Mouse (Mus musculus): Measurements from ENCODE around the gene Mok. TPM values are rescaled to one million over a fixed set of nuclear protein-coding genes. Genes with fewer than 3 reads are reported as not detected.

Gene Mok
- total RNA-seq, 1 experiment: 14.9 TPM

GRCm38 (mm10) chr12:110841731-110842493, 1.2 kb upstream of the Mok start:
- H3K36me3 ChIP-seq (ENCODE audit: control insufficient read depth, insufficient read depth, low read length, poor library complexity, severe bottlenecking): no peaks in the 10 kb centered on the region
- TF ChIP-seq CHD2 (IDR thresholded peaks at IDR 0.05; ENCODE audit: low read depth, low read length) (no peak), HCFC1 (IDR thresholded peaks at IDR 0.05; ENCODE audit: borderline replicate concordance, insufficient read depth, low read length) (no peak), MAFK (IDR thresholded peaks at IDR 0.05; ENCODE audit: insufficient read depth, low read depth, low read length) (no peak), ZC3H11A (IDR thresholded peaks at IDR 0.05; ENCODE audit: borderline replicate concordance, low read depth, low read length) (no peak), ZNF384 (IDR thresholded peaks at IDR 0.05; ENCODE audit: low read depth, low read length) (no peak)
- no peak overlapping the region for H3K4me3 ChIP-seq (ENCODE audit: insufficient read depth in 1 of 2, low read depth in 1 of 2, low read length in 2 of 2, poor library complexity in 1 of 2, severe bottlenecking in 1 of 2)
- no peaks in the 10 kb centered on the region for H3K9me3 ChIP-seq (ENCODE audit: control insufficient read depth, insufficient read depth, low read depth, low read length)
- H3K27ac ChIP-seq (ENCODE audit: insufficient read depth, low read depth, low read length, poor library complexity, severe bottlenecking): no peak overlapping the region
- peaks cover 0 to 9% of the 10 kb centered on the region in 2 experiments; a peak in 2 of 4 replicates for H3K4me1 ChIP-seq (ENCODE audit: control insufficient read depth in 2 of 2, insufficient read depth in 2 of 2, low read length in 2 of 2, poor library complexity in 1 of 2)
- in situ Hi-C loops (cut with MboI; ENCODE audit: low sequenced_read_pairs in 2 of 2, unreplicated experiment in 2 of 2): loop anchor here (5.0 to 25.0 kb wide), 3 partner anchors 247 to 425 kb away; partner anchors contain the start of gene Ppp2r5c (in 1 of the 2)
- no peak for DNase-seq (ENCODE audit: low read depth, low spot score)
- H3K9ac ChIP-seq (ENCODE audit: insufficient read depth, low read depth, low read length, poor library complexity, severe bottlenecking): no peak overlapping the region

DNA sequence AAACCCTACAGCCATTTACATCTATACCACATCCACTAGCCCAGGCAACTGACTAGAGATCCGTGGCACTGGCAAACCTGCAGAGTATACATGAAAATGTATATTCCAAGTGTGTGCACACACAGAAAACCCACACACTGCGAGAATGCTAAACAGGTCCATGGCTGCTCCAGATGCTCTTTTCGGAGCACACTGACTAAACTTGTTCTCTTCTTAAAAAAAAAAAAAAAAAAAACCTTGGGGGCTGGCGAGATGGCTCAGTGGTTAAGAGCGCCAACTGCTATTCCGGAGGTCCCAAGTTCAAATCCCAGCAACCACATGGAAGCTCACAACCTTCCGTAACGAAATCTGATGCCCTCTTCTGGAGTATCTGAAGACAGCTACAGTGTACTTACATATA, 2.9 kb downstream of the Mok start:
- peak; percentile 86 for TF ChIP-seq ZNF384 (IDR thresholded peaks at IDR 0.05; ENCODE audit: low read depth, low read length)
- no peak for TF ChIP-seq ZC3H11A (IDR thresholded peaks at IDR 0.05; ENCODE audit: borderline replicate concordance, low read depth, low read length)
- no peak for TF ChIP-seq CHD2 (IDR thresholded peaks at IDR 0.05; ENCODE audit: low read depth, low read length)
- no peak for TF ChIP-seq HCFC1 (IDR thresholded peaks at IDR 0.05; ENCODE audit: borderline replicate concordance, insufficient read depth, low read length)
- TF ChIP-seq MAFK (IDR thresholded peaks at IDR 0.05; ENCODE audit: insufficient read depth, low read depth, low read length): no peak
- DNase-seq (ENCODE audit: low read depth, low spot score): no peak
- H3K4me1 ChIP-seq (ENCODE audit: control insufficient read depth in 2 of 2, insufficient read depth in 2 of 2, low read length in 2 of 2, poor library complexity in 1 of 2): peaks cover 16 to 18% of the 10 kb centered on the region in 2 experiments; a peak in 3 of 4 replicates
- no peaks in the 10 kb centered on the region for H3K9me3 ChIP-seq (ENCODE audit: control insufficient read depth, insufficient read depth, low read depth, low read length)
- no peaks in the 10 kb centered on the region for H3K36me3 ChIP-seq (ENCODE audit: control insufficient read depth, insufficient read depth, low read length, poor library complexity, severe bottlenecking)
- H3K27ac ChIP-seq (ENCODE audit: insufficient read depth, low read depth, low read length, poor library complexity, severe bottlenecking): peak overlapping the region; percentile 94
- H3K4me3 ChIP-seq (ENCODE audit: insufficient read depth in 1 of 2, low read depth in 1 of 2, low read length in 2 of 2, poor library complexity in 1 of 2, severe bottlenecking in 1 of 2): peak overlapping the region; percentile 9 to 48; a peak in 3 of 4 replicates
- peak overlapping the region; percentile 57; the same call in 1 of the 2 replicates for H3K9ac ChIP-seq (ENCODE audit: insufficient read depth, low read depth, low read length, poor library complexity, severe bottlenecking)
- in situ Hi-C loops (cut with MboI; ENCODE audit: low sequenced_read_pairs in 2 of 2, unreplicated experiment in 2 of 2): loop anchor here in 1 of 2 experiments (25.0 kb wide), 1 partner anchor 401 kb away; the partner anchor contains the start of gene Ppp2r5c

GRCm38 (mm10) chr12:110837192-110837841, 3.4 kb downstream of the Mok start:
- no peak for TF ChIP-seq HCFC1 (IDR thresholded peaks at IDR 0.05; ENCODE audit: borderline replicate concordance, insufficient read depth, low read length)
- TF ChIP-seq ZC3H11A (IDR thresholded peaks at IDR 0.05; ENCODE audit: borderline replicate concordance, low read depth, low read length): no peak
- no peak for TF ChIP-seq MAFK (IDR thresholded peaks at IDR 0.05; ENCODE audit: insufficient read depth, low read depth, low read length)
- no peak; the same call in 1 of the 2 replicates for TF ChIP-seq ZNF384 (IDR thresholded peaks at IDR 0.05; ENCODE audit: low read depth, low read length)
- peak; percentile 64; the same call in 1 of the 2 replicates for TF ChIP-seq CHD2 (IDR thresholded peaks at IDR 0.05; ENCODE audit: low read depth, low read length)
- in situ Hi-C loops (cut with MboI; ENCODE audit: low sequenced_read_pairs in 2 of 2, unreplicated experiment in 2 of 2): loop anchor here in 1 of 2 experiments (25.0 kb wide), 1 partner anchor 400 kb away; the partner anchor contains the start of gene Ppp2r5c
- peak; percentile 83 for DNase-seq (ENCODE audit: low read depth, low spot score)

GRCm38 (mm10) chr12:110836729-110837128, 4.0 kb downstream of the Mok start:
- Histone ChIP-seq H3K36me3 (ENCODE audit: control insufficient read depth, insufficient read depth, low read length, poor library complexity, severe bottlenecking) (peaks cover 2% of the 10 kb centered on the region; the same call in 1 of the 2 replicates), H3K27ac (ENCODE audit: insufficient read depth, low read depth, low read length, poor library complexity, severe bottlenecking) (peak overlapping the region; percentile 95), H3K9ac (ENCODE audit: insufficient read depth, low read depth, low read length, poor library complexity, severe bottlenecking) (peak overlapping the region; percentile 47; the same call in 1 of the 2 replicates), H3K9me3 (ENCODE audit: control insufficient read depth, insufficient read depth, low read depth, low read length) (no peaks in the 10 kb centered on the region), H3K4me3 (ENCODE audit: insufficient read depth in 1 of 2, low read depth in 1 of 2, low read length in 2 of 2, poor library complexity in 1 of 2, severe bottlenecking in 1 of 2) (peak overlapping the region; percentile 27 to 33), H3K4me1 (ENCODE audit: control insufficient read depth in 2 of 2, insufficient read depth in 2 of 2, low read length in 2 of 2, poor library complexity in 1 of 2) (peaks cover 16 to 18% of the 10 kb centered on the region in 2 experiments; a peak in 3 of 4 replicates)
- no peak for TF ChIP-seq ZC3H11A (IDR thresholded peaks at IDR 0.05; ENCODE audit: borderline replicate concordance, low read depth, low read length)
- no peak for TF ChIP-seq ZNF384 (IDR thresholded peaks at IDR 0.05; ENCODE audit: low read depth, low read length)
- TF ChIP-seq MAFK (IDR thresholded peaks at IDR 0.05; ENCODE audit: insufficient read depth, low read depth, low read length): no peak
- TF ChIP-seq HCFC1 (IDR thresholded peaks at IDR 0.05; ENCODE audit: borderline replicate concordance, insufficient read depth, low read length): no peak
- no peak for TF ChIP-seq CHD2 (IDR thresholded peaks at IDR 0.05; ENCODE audit: low read depth, low read length)
- DNase-seq (ENCODE audit: low read depth, low spot score): no peak
- in situ Hi-C loops (cut with MboI; ENCODE audit: low sequenced_read_pairs in 2 of 2, unreplicated experiment in 2 of 2): loop anchor here in 1 of 2 experiments (25.0 kb wide), 1 partner anchor 399 kb away; the partner anchor contains the start of gene Ppp2r5c

More at GRCm38 (mm10) chr12:110837192-110837841, 3.4 kb downstream of the Mok start:
- H3K4me3 ChIP-seq (ENCODE audit: insufficient read depth in 1 of 2, low read depth in 1 of 2, low read length in 2 of 2, poor library complexity in 1 of 2, severe bottlenecking in 1 of 2): peak overlapping the region; percentile 27 to 48
- peak overlapping the region; percentile 57; the same call in 1 of the 2 replicates for H3K9ac ChIP-seq (ENCODE audit: insufficient read depth, low read depth, low read length, poor library complexity, severe bottlenecking)
- H3K4me1 ChIP-seq (ENCODE audit: control insufficient read depth in 2 of 2, insufficient read depth in 2 of 2, low read length in 2 of 2, poor library complexity in 1 of 2): peaks cover 16 to 18% of the 10 kb centered on the region in 2 experiments; a peak in 3 of 4 replicates
- peak overlapping the region; percentile 95 for H3K27ac ChIP-seq (ENCODE audit: insufficient read depth, low read depth, low read length, poor library complexity, severe bottlenecking)
- H3K9me3 ChIP-seq (ENCODE audit: control insufficient read depth, insufficient read depth, low read depth, low read length): no peaks in the 10 kb centered on the region
- peaks cover 2% of the 10 kb centered on the region; the same call in 1 of the 2 replicates for H3K36me3 ChIP-seq (ENCODE audit: control insufficient read depth, insufficient read depth, low read length, poor library complexity, severe bottlenecking)

All from ES-E14 (cell line).